Mouse (Mus musculus): ENCODE results near the gene Mtx2. TPM values are rescaled to one million over a fixed set of nuclear protein-coding genes. Genes with fewer than 3 reads are reported as not detected.

Mtx2 gene
- total and polyA plus RNA-seq, 2 experiments from 2014 or later, result 104 to 149 TPM

DNA sequence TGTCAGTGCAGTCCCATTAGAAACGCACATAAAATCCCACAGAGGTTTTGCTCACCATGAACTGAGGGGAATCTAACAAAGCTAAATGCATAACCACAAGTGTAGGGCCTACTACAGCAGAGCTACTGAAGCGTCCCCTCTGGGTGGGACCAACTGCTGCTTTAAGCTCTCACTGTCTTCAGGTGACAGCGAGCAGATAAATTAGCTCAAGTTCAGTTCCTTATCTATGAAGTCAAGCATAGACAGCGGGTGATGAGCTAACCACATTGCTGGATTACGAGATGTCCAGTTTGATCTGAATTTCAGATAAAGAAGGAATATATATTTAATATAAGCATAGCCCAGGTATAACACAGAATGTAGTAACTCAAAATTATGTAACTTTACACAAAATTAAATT is 66.3 kb downstream of the Mtx2 start:
- WGBS, result 75% methylated on average over 5 of the region's 5 CpGs
- Histone ChIP-seq H3K36me3 (ENCODE audit: insufficient read depth, low read length) (no peaks in the 10 kb centered on the region), H3K4me3 (ENCODE audit: low read length) (no peak overlapping the region), H3K27ac (no peak overlapping the region), H3K4me1 (ENCODE audit: insufficient read depth, low read length) (no peaks in the 10 kb centered on the region), H3K9ac (replicated peaks; ENCODE audit: low read length) (no peak overlapping the region), H3K4me2 (ENCODE audit: low read depth, low read length) (no peak overlapping the region), H3K27me3 (ENCODE audit: insufficient read depth, low read length) (no peaks in the 10 kb centered on the region), H3K9me3 (ENCODE audit: low read length) (no peaks in the 10 kb centered on the region)
- ATAC-seq (no peak), DNase-seq (ENCODE audit: low spot score) (no peak)
- TF ChIP-seq CTCF (IDR thresholded peaks at IDR 0.05; ENCODE audit: low read depth), result no peak

DNA sequence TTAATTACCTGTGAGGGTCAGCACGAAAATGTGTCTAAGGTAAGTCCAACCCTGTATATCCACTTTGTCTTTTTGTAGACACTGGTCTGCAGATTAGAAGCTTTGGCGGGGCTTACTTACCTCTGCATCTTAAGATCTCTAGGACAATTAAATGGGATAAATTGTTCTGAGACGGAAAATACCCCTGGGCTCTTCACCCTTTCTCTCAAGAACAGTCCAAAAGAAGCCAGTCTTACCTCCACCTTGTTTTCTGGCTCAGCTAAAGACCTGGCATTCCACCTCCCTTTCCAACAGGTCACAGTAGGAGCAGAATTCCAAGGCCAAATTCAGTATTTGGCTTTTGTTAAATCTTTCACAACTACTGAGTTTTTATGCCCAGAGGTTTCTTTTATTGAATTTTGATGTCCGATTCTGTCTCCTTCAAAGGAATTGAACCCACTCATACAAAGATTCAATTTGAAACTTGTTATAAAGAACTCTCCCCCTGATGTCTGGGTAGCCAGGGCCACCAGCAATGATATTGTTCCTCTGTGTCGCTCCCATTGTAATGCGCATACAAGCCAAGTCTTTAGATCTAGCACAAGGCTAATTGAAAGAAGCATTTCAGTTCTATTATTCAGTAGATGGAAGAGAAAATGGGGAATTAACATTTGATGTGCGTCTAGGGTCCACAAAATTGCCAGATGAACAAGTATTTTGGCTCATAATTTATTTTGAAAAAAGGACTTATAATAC is 67.4 kb downstream of the Mtx2 start:
- H3K36me3 ChIP-seq (ENCODE audit: insufficient read depth, low read length), result no peaks in the 10 kb centered on the region
- H3K9me3 ChIP-seq (ENCODE audit: low read length), result no peaks in the 10 kb centered on the region
- 54% methylated on average over 7 of the region's 7 CpGs for WGBS
- DNase-seq (ENCODE audit: low spot score) (no peak), ATAC-seq (no peak)
- TF ChIP-seq CTCF (IDR thresholded peaks at IDR 0.05; ENCODE audit: low read depth), result no peak
- H3K27me3 ChIP-seq (ENCODE audit: insufficient read depth, low read length), result no peaks in the 10 kb centered on the region
- no peak overlapping the region for H3K4me3 ChIP-seq (ENCODE audit: low read length)
- H3K4me1 ChIP-seq (ENCODE audit: insufficient read depth, low read length), result no peaks in the 10 kb centered on the region
- H3K27ac ChIP-seq, result no peak overlapping the region
- H3K4me2 ChIP-seq (ENCODE audit: low read depth, low read length), result no peak overlapping the region
- no peak overlapping the region for H3K9ac ChIP-seq (replicated peaks; ENCODE audit: low read length)

DNA sequence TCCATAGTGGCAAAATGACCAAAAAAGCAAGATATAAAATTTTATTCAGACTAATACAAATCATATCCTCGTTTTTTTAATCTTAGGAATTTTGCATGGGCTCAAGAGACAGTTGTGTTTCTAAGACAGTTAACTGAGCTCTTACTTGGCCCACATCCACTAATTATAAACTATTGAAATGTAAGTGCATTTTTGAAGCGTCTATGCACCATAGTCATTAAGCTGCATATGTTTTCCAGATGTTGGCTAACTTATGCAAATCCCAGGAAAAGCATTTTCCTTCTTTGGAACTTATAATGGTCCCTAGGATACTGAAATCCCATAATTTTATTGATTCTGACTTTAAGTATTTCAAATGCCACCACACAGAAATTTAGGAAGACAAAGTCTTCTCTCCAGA is 68.5 kb downstream of the Mtx2 start:
- H3K27me3 ChIP-seq (ENCODE audit: insufficient read depth, low read length), result no peaks in the 10 kb centered on the region
- DNase-seq (ENCODE audit: low spot score) (no peak), ATAC-seq (no peak)
- H3K4me2 ChIP-seq (ENCODE audit: low read depth, low read length), result no peak overlapping the region
- H3K9ac ChIP-seq (replicated peaks; ENCODE audit: low read length), result no peak overlapping the region
- no peaks in the 10 kb centered on the region for H3K4me1 ChIP-seq (ENCODE audit: insufficient read depth, low read length)
- no peak overlapping the region for H3K27ac ChIP-seq
- WGBS, result 68% methylated on average over 2 of the region's 2 CpGs
- H3K9me3 ChIP-seq (ENCODE audit: low read length), result no peaks in the 10 kb centered on the region
- no peak for TF ChIP-seq CTCF (IDR thresholded peaks at IDR 0.05; ENCODE audit: low read depth)
- no peak overlapping the region for H3K4me3 ChIP-seq (ENCODE audit: low read length)
- no peaks in the 10 kb centered on the region for H3K36me3 ChIP-seq (ENCODE audit: insufficient read depth, low read length)

DNA sequence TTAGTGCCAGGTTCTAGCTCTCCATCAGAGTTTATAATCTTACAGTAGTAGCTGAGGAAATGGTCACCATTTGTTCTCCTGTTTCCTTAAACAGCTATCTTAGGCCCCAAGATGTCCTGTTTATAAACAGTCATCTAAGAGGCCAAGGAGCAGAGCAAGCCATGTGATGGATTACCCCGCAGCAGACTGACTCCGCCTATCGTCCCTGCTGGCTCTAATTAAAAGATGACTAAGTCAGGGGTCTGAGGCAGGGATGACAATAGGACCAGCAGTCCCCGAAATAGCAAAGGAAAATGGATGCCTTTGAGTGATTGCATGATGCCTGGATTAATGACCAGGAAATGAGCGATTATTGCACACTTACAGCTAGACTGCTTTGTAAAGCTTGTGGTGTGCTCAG is 74.4 kb downstream of the Mtx2 start:
- no peak overlapping the region for H3K9ac ChIP-seq (replicated peaks; ENCODE audit: low read length)
- H3K4me1 ChIP-seq (ENCODE audit: insufficient read depth, low read length), result no peaks in the 10 kb centered on the region
- no peak overlapping the region for H3K4me2 ChIP-seq (ENCODE audit: low read depth, low read length)
- no peaks in the 10 kb centered on the region for H3K27me3 ChIP-seq (ENCODE audit: insufficient read depth, low read length)
- 27% methylated on average over 5 of the region's 5 CpGs for WGBS
- no peak for DNase-seq (ENCODE audit: low spot score)
- no peaks in the 10 kb centered on the region for H3K9me3 ChIP-seq (ENCODE audit: low read length)
- no peak overlapping the region for H3K27ac ChIP-seq
- ATAC-seq, result no peak
- H3K4me3 ChIP-seq (ENCODE audit: low read length), result no peak overlapping the region
- TF ChIP-seq CTCF (IDR thresholded peaks at IDR 0.05; ENCODE audit: low read depth), result no peak
- H3K36me3 ChIP-seq (ENCODE audit: insufficient read depth, low read length), result no peaks in the 10 kb centered on the region

DNA sequence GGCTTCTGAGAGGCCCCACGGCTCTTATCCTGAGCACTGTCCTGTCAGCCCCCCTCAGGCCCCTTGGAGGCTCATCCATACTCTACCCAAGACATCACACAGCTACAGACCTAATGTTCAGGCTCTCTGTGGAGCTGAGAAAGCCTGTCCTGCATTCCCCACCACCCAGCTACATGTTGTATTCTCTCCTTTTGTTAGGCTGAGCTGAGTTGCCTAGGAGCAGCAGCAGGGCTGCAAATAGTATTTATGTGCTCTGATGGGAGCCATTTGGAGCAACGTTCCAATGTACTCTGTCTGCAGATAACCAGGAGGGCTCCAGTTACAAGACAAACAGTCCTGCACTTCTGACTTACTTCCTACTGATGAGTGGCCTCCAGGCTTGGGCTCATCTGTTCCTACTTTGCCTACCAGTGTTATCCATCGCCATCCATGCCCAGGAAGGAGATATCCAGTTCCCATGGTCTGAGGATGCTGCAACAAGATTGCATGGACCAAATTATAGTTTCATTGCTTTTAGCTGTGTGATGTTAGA is 76.2 kb downstream of the Mtx2 start:
- Histone ChIP-seq H3K27ac (no peak overlapping the region), H3K4me1 (ENCODE audit: insufficient read depth, low read length) (no peaks in the 10 kb centered on the region), H3K36me3 (ENCODE audit: insufficient read depth, low read length) (no peaks in the 10 kb centered on the region), H3K4me2 (ENCODE audit: low read depth, low read length) (no peak overlapping the region), H3K9me3 (ENCODE audit: low read length) (no peaks in the 10 kb centered on the region), H3K27me3 (ENCODE audit: insufficient read depth, low read length) (no peaks in the 10 kb centered on the region), H3K4me3 (ENCODE audit: low read length) (no peak overlapping the region), H3K9ac (replicated peaks; ENCODE audit: low read length) (no peak overlapping the region)
- ATAC-seq (no peak), DNase-seq (ENCODE audit: low spot score) (no peak)
- TF ChIP-seq CTCF (IDR thresholded peaks at IDR 0.05; ENCODE audit: low read depth), result no peak
- WGBS, result 45% methylated on average over 3 of the region's 3 CpGs

DNA sequence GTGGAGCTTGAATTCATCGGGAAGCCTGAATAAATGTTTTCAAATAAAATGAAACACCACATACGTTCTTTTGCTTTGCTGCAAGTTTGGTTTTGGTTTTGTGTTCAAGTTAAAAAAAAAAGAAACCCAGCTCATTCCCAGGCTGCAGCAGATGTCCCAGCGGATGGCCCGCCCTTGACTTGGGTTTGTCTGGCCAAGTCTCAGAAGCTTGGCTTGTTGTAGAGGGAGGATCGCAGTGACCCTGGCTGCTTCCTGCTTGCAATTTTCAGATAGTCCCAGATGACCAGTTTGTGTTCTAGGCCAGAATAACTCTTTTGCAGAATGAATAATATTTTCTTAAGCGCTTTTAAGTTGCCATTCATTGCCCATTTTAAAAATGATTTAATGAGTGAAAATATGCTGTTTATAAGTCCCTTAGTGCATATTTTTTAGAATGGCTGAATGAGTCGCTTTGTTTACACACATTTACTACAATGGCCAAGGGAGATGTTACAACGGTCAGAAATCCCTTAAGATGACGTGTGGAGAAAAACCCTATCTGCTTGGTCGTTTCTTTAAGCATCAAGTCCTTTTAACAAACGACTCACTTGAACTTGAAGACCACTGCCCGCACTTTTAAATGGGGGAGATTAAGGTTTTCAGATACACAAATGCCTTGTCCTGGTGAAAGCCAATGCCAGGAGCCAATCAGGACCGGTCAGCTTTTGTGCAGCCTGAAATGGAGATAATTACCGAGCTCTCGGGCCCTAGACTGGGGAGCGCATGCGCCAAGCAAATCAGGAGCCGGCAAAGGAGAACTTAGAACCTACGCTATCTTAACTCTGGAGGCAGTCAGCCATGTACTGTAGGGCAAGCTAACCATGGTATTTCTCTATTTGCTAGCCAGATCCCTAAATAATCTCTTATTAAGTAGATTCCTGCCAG is 82.0 kb downstream of the Mtx2 start:
- 76% methylated on average over 19 of the region's 19 CpGs for WGBS
- Histone ChIP-seq H3K9ac (replicated peaks; ENCODE audit: low read length) (no peak overlapping the region), H3K9me3 (ENCODE audit: low read length) (no peaks in the 10 kb centered on the region), H3K36me3 (ENCODE audit: insufficient read depth, low read length) (no peaks in the 10 kb centered on the region), H3K4me2 (ENCODE audit: low read depth, low read length) (no peak overlapping the region), H3K4me3 (ENCODE audit: low read length) (no peak overlapping the region), H3K27me3 (ENCODE audit: insufficient read depth, low read length) (no peaks in the 10 kb centered on the region), H3K4me1 (ENCODE audit: insufficient read depth, low read length) (no peaks in the 10 kb centered on the region), H3K27ac (no peak overlapping the region)
- no peak for ATAC-seq
- DNase-seq (ENCODE audit: low spot score), result no peak
- TF ChIP-seq CTCF (IDR thresholded peaks at IDR 0.05; ENCODE audit: low read depth), result no peak
